Mouse (Mus musculus) NIH3T3 (cell line): ENCODE results near the gene Zdhhc4.

ENCODE experiments used
- DNase-seq: peaks from one replicate; pipeline ENCODE4 v3.0.0-alpha.2; 2012; ENCODE audit warnings: low read depth

Zdhhc4 gene

DNA sequence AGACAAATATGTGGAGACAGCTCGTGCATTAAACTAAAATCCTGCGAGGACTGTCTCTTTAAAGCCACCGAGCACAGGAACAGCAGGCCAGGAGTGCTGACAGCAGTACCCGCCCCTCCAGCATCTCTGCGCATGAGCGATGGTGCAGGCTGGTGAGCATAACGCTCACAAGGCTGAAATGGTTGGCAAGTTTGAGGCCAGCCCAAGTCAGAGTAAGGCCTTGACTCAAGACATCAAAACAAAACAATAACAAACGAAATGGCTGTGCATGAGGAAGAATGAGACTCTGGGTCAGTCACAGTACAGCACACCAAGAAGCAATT, 11.8 kb downstream of the Zdhhc4 start:
- no peak for DNase-seq

GRCm38 (mm10) chr5:143316605-143317287, 12.3 kb downstream of the Zdhhc4 start:
- DNase-seq: no peak

- DNase-seq: no peak
Observed at GRCm38 (mm10) chr5:143315514-143315888, 13.6 kb downstream of the Zdhhc4 start.

DNA sequence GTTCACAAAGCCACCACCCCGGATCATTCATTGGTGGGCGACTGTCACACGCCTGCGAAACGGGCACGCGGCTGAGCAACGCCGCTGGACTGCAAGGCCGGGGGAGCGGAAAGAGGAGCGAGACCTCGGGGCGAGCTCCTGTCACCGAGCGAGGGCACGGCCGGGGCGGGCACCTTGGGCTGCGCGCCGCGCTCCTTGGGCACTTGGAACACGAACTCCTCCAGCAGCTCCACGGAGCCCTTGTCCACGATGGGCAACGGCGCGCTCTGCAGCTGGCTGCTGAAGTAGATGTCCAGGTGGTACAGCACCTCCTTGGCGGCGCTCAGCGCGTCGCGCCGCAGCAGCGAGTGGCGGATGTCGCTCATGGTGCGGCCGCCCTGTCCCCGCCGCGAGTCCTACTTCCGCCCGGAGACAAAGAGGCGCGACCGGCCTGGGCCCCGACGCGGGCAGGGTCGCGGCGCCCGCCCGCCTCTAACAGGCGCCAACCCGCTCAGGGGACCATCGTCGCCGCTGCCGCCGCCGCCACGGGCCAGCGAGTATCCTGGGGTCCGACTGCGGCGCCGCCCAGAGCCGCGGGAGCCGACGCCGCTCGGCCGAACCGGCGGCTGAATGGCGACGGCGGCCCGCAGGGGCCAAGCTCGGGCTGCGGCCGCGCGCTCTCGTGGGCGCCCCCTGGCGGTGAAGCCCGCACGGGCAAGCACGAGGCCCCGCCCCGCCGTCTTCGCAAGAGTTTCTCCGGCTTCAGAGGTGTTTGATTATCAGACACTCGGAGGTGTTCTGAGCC, 14.1 kb downstream of the Zdhhc4 start, which contains the start of gene E130309D02Rik:
Gene E130309D02Rik, minus strand, starts transcription at position 631 of the 784 bp plus-strand sequence.
- DNase-seq: peak; percentile 91

GRCm38 (mm10) chr5:143314183-143314729, 14.8 kb downstream of the Zdhhc4 start:
- peak; percentile 21 for DNase-seq

DNA sequence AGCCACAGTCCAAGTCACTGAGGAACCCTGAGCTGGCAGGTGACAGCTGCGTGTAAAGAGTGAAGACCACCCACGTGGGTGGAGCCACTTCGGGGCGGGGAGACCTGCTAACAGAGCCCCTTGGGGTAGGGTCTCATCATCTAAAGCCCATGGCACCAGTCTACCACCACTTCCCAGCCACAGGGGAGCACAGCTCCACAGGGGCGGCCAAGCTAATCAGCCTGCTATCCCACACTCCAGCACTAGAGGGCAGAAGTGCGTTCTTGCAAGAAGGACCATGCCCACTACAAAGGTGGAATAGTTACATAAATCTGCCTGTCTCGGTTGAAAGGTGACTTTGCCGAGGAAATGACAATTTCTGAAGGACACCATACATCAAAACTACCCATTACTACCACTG, 17.2 kb downstream of the Zdhhc4 start:
- peak; percentile 88 for DNase-seq

DNA sequence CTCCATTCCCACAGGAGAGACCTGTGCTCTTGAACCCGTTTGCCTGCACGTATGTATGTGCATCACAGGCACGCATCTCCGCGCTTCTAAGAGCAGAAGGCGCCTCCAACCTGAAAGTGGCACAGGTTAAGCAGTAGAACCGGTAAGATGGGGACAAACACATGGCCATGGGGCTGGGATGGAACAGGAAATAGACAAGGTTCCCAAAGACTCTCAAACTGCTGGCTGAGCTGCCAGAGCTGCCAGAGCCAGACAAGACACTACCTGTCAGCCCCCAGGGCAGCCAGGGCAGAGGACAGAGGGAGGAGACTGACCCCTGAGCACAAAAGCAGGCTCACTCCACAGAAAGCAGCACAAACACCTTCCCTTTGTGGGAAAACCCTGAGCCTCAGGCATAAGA, 19.1 kb downstream of the Zdhhc4 start:
- no peak for DNase-seq

DNA sequence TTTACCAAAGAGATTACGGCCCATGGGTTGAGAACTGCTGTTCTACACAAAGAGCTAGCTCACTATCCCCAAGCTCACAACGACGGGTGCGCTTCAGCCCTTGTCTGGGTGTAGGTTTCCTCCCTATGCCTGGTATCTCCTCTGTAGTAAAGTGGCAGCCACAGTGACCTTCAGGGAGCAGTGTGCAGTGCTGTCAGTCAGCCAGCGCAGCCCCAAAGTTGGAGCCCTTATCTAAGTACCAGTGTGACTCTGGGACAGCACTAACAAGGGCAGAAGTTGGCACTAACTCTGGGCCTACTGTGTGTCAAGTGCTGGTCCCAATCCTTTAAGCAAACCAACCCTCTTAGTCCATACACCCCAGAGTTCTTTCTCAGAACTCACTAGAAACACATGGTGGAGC, 20.2 kb downstream of the Zdhhc4 start:
- no peak for DNase-seq

- DNase-seq: no peak
Observed at GRCm38 (mm10) chr5:143304251-143304650, 24.8 kb downstream of the Zdhhc4 start.

GRCm38 (mm10) chr5:143301296-143301695, 27.8 kb downstream of the Zdhhc4 start:
- DNase-seq: peak; percentile 24

DNA sequence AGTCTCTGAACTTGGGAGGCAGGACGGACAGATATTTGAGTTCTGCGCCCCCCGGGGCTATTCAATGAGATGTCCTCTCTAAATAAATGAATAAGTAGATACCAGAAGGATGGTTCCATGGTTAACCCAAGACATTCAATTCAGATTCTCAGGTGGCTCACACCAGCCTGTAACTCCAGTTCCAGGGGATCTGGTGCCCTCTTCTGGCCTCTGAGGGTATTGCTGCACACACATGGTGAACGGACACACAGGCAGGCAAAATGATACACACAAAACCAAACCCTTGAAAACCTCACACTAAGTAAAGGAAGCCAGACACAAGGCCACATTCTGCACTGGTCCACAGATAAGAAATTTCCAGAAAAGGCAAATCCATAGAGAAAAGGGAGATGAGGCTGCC, 29.4 kb downstream of the Zdhhc4 start:
- DNase-seq: peak; percentile 59

DNA sequence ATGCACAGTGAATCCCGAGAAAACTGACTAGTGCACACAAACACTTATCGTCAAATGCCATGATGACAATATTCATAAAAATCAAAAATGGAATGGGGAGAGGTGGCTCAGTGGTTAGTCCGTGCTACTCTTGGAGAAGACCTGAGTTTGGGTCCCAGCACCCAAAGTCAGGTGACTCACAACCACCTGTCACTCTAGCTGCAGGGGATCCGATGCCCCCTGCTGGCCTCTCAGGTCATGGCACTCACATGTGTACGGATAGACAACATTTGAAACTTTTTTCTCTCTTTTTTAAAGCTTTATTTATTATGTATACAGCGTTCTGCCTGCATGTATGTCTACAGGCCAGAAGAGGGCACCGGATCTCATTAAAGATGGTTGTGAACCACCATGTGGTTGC, 30.7 kb downstream of the Zdhhc4 start:
- peak; percentile 18 for DNase-seq

DNA sequence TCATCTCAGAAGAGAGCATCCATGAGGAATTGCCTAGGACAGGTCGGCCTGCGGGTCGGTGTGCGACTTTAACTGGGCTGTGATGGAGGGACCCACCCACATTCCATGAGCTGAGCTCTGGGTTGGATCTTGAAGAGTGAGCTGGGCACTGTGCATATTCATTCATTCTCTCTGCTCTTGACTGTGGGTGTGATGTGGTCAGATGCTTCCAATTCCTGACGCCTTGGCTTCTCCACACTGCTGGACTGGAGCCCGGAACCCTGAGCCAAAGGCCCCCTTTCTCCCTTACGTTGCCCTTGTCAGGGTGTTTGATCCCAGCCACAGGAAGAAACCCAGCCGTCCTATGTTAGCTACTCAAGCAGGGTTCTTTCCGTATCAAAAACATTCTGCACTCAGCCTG, 31.1 kb downstream of the Zdhhc4 start:
- no peak for DNase-seq

GRCm38 (mm10) chr5:143295330-143295729, 33.7 kb downstream of the Zdhhc4 start:
- no peak for DNase-seq

DNA sequence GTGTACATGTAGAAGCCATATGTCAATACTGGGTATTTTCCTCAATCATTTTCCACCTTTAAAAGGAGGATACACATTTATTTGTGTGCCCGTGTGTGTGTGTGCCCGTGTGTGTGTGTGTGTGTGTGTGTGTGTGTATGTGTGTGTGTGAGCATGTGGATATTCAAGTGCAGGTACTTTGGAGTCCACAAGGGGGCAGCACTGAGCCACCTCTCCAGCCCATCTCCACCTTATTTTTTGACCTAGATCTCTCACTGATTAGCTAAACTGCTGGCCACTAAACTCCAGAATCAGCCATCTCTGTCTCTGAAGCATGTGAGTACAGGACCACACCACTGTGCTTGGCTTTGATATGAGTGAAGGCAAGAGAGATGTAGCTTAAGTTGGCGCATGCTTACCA, 34.2 kb downstream of the Zdhhc4 start:
- DNase-seq: no peak

DNA sequence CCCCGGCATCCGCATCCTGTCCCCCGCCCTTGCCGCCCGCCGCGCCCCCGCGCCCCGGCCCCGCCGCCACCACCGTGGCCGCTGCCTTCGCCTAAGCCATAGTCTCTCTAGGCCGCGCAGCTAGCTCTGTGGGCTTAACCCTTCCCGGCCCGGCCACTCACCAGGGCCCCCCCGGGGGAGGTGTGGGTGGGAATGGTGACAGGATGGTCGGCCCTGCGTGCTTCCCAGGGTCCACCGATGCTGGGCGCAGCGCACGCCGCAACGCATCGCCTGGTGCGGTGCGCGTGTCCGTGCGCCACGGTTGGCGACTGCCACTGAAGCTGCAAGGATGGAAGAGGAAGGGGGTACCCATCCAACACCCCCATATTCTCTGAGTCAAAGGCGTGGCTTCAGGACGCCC, 35.7 kb downstream of the Zdhhc4 start, which contains the start of gene Zfp853:
Gene Zfp853, minus strand, starts transcription at position 220 of the 400 bp plus-strand sequence.
- DNase-seq: no peak

- DNase-seq: no peak
Observed at GRCm38 (mm10) chr5:143292879-143293278, 36.2 kb downstream of the Zdhhc4 start.

GRCm38 (mm10) chr5:143289299-143289698, 39.8 kb downstream of the Zdhhc4 start:
- no peak for DNase-seq

- no peak for DNase-seq
Observed at GRCm38 (mm10) chr5:143288378-143288911, 40.6 kb downstream of the Zdhhc4 start.

DNA sequence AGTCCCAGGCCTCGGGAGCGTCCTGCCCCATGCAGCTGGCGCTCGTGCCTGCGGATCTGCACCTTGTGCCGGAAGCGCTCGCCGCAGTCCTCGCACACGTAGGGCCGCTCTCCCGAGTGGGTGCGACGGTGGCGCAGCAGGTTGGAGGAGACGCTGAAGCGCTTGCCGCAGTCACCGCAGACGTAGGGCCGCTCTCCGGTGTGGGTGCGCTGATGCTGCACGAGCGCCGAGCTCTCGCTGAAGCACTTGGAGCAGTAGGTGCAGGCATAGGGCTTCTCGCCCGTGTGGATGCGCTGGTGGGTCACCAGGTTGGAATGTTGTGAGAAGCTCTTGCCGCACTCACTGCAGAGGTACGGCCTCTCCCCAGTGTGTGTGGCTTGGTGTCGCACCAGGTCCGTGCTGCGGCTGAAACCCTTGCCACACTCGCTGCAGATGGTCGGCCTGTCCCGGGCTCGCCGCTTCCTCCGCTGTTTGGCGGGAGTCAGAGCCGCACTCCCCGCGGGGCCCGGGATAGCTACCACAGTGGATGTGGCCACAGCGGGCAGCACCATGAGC, 41.2 kb downstream of the Zdhhc4 start:
- no peak for DNase-seq

DNA sequence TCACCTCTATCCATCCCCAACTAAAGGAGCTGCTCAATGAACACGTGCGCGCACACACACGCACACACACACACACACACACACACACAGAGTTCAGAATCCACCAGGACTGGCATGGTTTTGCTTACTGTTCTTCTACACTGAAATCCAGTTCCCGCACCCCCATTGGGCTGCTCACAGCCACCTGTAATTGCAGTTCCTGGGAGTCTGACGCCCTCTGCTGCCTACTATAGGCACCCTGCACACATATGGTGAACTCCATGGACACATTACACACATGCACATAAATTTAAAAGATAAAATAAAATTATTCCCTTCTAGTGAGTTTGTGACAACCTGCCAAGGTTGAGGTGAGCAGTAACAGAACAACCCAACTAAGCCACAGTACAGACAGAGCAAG, 44.3 kb downstream of the Zdhhc4 start:
- DNase-seq: no peak

DNA sequence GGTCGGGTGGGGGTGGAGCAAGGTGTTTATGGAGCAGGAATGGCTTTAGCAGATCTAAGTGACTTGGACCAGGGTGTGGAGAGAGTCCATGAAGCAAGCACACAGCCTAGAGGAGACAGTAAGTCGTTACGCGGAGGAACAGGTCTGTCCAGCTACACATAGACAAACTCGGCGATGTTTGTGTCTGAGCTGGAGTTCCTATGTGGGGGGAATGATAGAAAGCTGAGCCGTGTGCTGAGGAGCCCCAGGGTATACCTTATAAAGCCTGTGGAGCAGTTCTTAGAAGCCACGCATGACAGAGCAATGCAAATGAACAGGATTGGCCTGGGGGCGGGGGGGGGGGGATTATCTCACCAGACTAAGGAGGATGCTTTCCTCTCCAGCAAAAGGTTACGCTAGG, 49.8 kb downstream of the Zdhhc4 start:
- DNase-seq: no peak

- no peak for DNase-seq
Observed at GRCm38 (mm10) chr5:143275761-143276160, 53.3 kb downstream of the Zdhhc4 start.
